10 mouse cellular contexts compared by ENCODE assay signal in genomic region chr8:85171291-85171690, GRCm38 (mm10). TPM values are rescaled to one million over a fixed set of nuclear protein-coding genes. Genes with fewer than 3 reads are reported as not detected.
DNase-seq lines count a peak whose midpoint lies in the region; ATAC-seq and TF ChIP-seq lines count a peak whose summit lies in the region.
"Had no signal": no experiment of that assay in that cellular context is flagged by ENCODE, and none has a peak within 500 bp of the region (broad histone marks: within the 10 kb centered on the region; RNA-seq: fewer than 3 reads in every experiment).

No protein-coding gene starts in this region.

- H3K9ac ChIP-seq in liver, embryonic 14.5 days (replicated peaks), result no peak overlapping the region
- H3K9ac ChIP-seq: hindbrain, embryonic 15.5 days had no signal

- no peaks in the 10 kb centered on the region for H3K9me3 ChIP-seq in liver, embryonic 14.5 days (ENCODE audit: control insufficient read depth, low read length)

- TF ChIP-seq EP300 in liver, embryonic 14.5 days (IDR thresholded peaks at IDR 0.05; ENCODE audit: low read depth), result no peak

- 25% methylated on average over 14 of the region's 14 CpGs for WGBS in thymus, adult 2 months
- WGBS in liver, embryonic 14.5 days (ENCODE audit: insufficient replicate concordance), result 30% methylated on average over 14 of the region's 14 CpGs
- 12% methylated on average over 14 of the region's 14 CpGs for WGBS in small intestine, adult 2 months

- no peaks in the 10 kb centered on the region for H3K36me3 ChIP-seq in thymus, adult 2 months (ENCODE audit: control insufficient read depth, insufficient read depth, low read length)
- no peaks in the 10 kb centered on the region for H3K36me3 ChIP-seq in liver, embryonic 14.5 days (replicated peaks; ENCODE audit: control insufficient read depth, insufficient read depth, low read depth)
- no peaks in the 10 kb centered on the region for H3K36me3 ChIP-seq in small intestine, adult 2 months (ENCODE audit: control insufficient read depth, insufficient read depth, low read length)
- H3K36me3 ChIP-seq: hindbrain, embryonic 15.5 days had no signal

- no peak for TF ChIP-seq CTCF in thymus, adult 2 months (IDR thresholded peaks at IDR 0.05; ENCODE audit: borderline replicate concordance, control insufficient read depth, extremely low read depth, insufficient read depth, low read length, poor library complexity)
- TF ChIP-seq CTCF in liver, embryonic 14.5 days (IDR thresholded peaks at IDR 0.05; ENCODE audit: low read depth), result peak; percentile 52
- TF ChIP-seq CTCF in small intestine, adult 2 months (IDR thresholded peaks at IDR 0.05; ENCODE audit: extremely low read depth, insufficient read length, insufficient replicate concordance, low read depth, low read length), result peak; percentile 56; the same call in 1 of the 2 replicates

- no peak overlapping the region for H3K4me2 ChIP-seq in liver, embryonic 14.5 days (ENCODE audit: low read depth)
- H3K4me2 ChIP-seq: hindbrain, embryonic 15.5 days had no signal

- no peak overlapping the region for H3K4me3 ChIP-seq in thymus, adult 2 months (ENCODE audit: control insufficient read depth, insufficient read depth, low read length)
- H3K4me3 ChIP-seq in liver, embryonic 14.5 days (ENCODE audit: insufficient read depth in 1 of 2, low read depth in 2 of 2, low read length in 2 of 2), result no peak overlapping the region
- H3K4me3 ChIP-seq in small intestine, adult 2 months (ENCODE audit: low read depth, low read length), result no peak overlapping the region
- H3K4me3 ChIP-seq: hindbrain, embryonic 15.5 days had no signal

- H3K27ac ChIP-seq in thymus, adult 2 months (ENCODE audit: control insufficient read depth, insufficient read depth, low read length), result no peak overlapping the region
- H3K27ac ChIP-seq in liver, embryonic 14.5 days, result no peak overlapping the region
- H3K27ac ChIP-seq in small intestine, adult 2 months (ENCODE audit: insufficient read depth, low read depth, low read length), result no peak overlapping the region
- H3K27ac ChIP-seq: hindbrain, embryonic 15.5 days had no signal

- no peaks in the 10 kb centered on the region for H3K4me1 ChIP-seq in thymus, adult 2 months (replicated peaks; ENCODE audit: control insufficient read depth, insufficient read depth, low read length)
- no peaks in the 10 kb centered on the region for H3K4me1 ChIP-seq in liver, embryonic 14.5 days (replicated peaks; ENCODE audit: control insufficient read depth in 2 of 2, insufficient read depth in 2 of 2, low read length in 1 of 2)
- H3K4me1 ChIP-seq in small intestine, adult 2 months (ENCODE audit: control insufficient read depth, insufficient read depth, insufficient read length, low read length), result no peaks in the 10 kb centered on the region
- H3K4me1 ChIP-seq: hindbrain, embryonic 15.5 days had no signal

- no peaks in the 10 kb centered on the region for H3K27me3 ChIP-seq in thymus, adult 2 months (ENCODE audit: control insufficient read depth, insufficient read depth, low read length)
- no peaks in the 10 kb centered on the region for H3K27me3 ChIP-seq in liver, embryonic 14.5 days (ENCODE audit: control insufficient read depth, insufficient read depth, low read length)
- H3K27me3 ChIP-seq in small intestine, adult 2 months (ENCODE audit: control insufficient read depth, insufficient read depth, low read length), result no peaks in the 10 kb centered on the region
- H3K27me3 ChIP-seq: hindbrain, embryonic 15.5 days had no signal

- peak; percentile 31 for DNase-seq in CD4-positive, CD25-positive, alpha-beta regulatory T cell, adult 2 months (ENCODE audit: low read depth, low spot score)
- DNase-seq in thymus, adult 2 months, result peak; percentile 21
- no peak for DNase-seq in thymus, adult 18-20 months
- DNase-seq in embryo, embryonic 10 days (ENCODE audit: low spot score), result peak; percentile 57
- peak; percentile 64 for DNase-seq in kidney, postnatal 14 days
- DNase-seq in liver, embryonic 14.5 days (ENCODE audit: low read depth in 3 of 3, low spot score in 3 of 3), result peak in 1 of 3 experiments; percentile 5

- no peak for ATAC-seq in CD4-positive, CD25-positive, alpha-beta regulatory T cell, adult 4 months
- ATAC-seq in liver, embryonic 14.5 days (ENCODE audit: insufficient read depth), result no peak

- no peak for TF ChIP-seq POLR2A in thymus, adult 2 months (IDR thresholded peaks at IDR 0.05; ENCODE audit: control insufficient read depth, extremely low read depth, insufficient read depth, low read length, poor library complexity)
- TF ChIP-seq POLR2A in small intestine, adult 2 months (IDR thresholded peaks at IDR 0.05; ENCODE audit: low read depth, low read length), result no peak

RNA-seq across cellular contexts. Expression of gene Cks1brt, which starts 19.6 kb away (rescaled TPM):
- polyA plus RNA-seq in CD4-positive, CD25-positive, alpha-beta regulatory T cell, adult 4 months (2017; shearing (Covaris generic)), result not detected
- not detected in 2 replicates for polyA plus RNA-seq in thymus, adult 2 months (2012; rRNA removed)
- not detected in 2 replicates for polyA plus RNA-seq in liver, embryonic 14.5 days (2012; rRNA removed)
- polyA plus RNA-seq in liver, embryonic 14.5 days (2014; fragmentation: Nextera tagmentation; extraction: Ambion mirVana), result not detected in 2 replicates
- not detected in 2 replicates for polyA plus RNA-seq in small intestine, adult 2 months (2012; rRNA removed)
- polyA plus RNA-seq: C2C12; hindbrain, embryonic 15.5 days had no signal

RNA-seq across cellular contexts. Expression of gene Zfp791, which starts 48.4 kb away (rescaled TPM):
- polyA plus RNA-seq in CD4-positive, CD25-positive, alpha-beta regulatory T cell, adult 4 months (2017; shearing (Covaris generic)), result not detected
- polyA plus RNA-seq in thymus, adult 2 months (2012; rRNA removed), result 0.12 and 0.22 TPM in 2 replicates
- 0.64 and 0.87 TPM in 2 replicates for polyA plus RNA-seq in liver, embryonic 14.5 days (2012; rRNA removed)
- polyA plus RNA-seq in liver, embryonic 14.5 days (2014; fragmentation: Nextera tagmentation; extraction: Ambion mirVana), result 0.44 and 0.63 TPM in 2 replicates
- 0.11 and 0.96 TPM in 2 replicates for polyA plus RNA-seq in small intestine, adult 2 months (2012; rRNA removed)

RNA-seq across cellular contexts. Expression of gene Olfr371, which starts 54.5 kb away (rescaled TPM):
- not detected for polyA plus RNA-seq in CD4-positive, CD25-positive, alpha-beta regulatory T cell, adult 4 months (2017; shearing (Covaris generic))
- polyA plus RNA-seq in thymus, adult 2 months (2012; rRNA removed), result not detected in 2 replicates
- polyA plus RNA-seq in liver, embryonic 14.5 days (2012; rRNA removed), result not detected in 2 replicates
- polyA plus RNA-seq in liver, embryonic 14.5 days (2014; fragmentation: Nextera tagmentation; extraction: Ambion mirVana), result not detected in 2 replicates
- polyA plus RNA-seq in small intestine, adult 2 months (2012; rRNA removed), result not detected in 2 replicates
- polyA plus RNA-seq: C2C12; hindbrain, embryonic 15.5 days had no signal

Comparison
In these comparisons a context has a peak if more than half of its experiments do, and no peak if none do; other contexts are left out.
1. DNase-seq: peak in CD4-positive, CD25-positive, alpha-beta regulatory T cell, adult 2 months (single experiment), thymus, adult 2 months (single experiment), embryo, embryonic 10 days (single experiment) and kidney, postnatal 14 days (single experiment); none in thymus, adult 18-20 months (0 of 2).